Mouse (Mus musculus): ENCODE data around the gene Noxo1.

GRCm38 (mm10) chr17:24724184-24724583 is 28.1 kb downstream of the Noxo1 start, which contains the start of gene Ndufb10:
- TF ChIP-seq CTCF (IDR thresholded peaks at IDR 0.05; ENCODE audit: control insufficient read depth, insufficient read depth, low read length) (peak; percentile 98), POLR2A (IDR thresholded peaks at IDR 0.05; ENCODE audit: borderline replicate concordance, control insufficient read depth, low read depth, low read length) (peak; percentile 95)
